Mouse (Mus musculus) G1E (cell line): ENCODE results near the gene Tmem255a.

ENCODE experiments used
- CTCF ChIP-seq: IDR thresholded peaks from 2 replicates; pipeline ENCODE4 v1.5.1; 2012; ENCODE audit warnings: low read depth, low read length, inconsistent platforms, mixed read lengths
- GATA1 ChIP-seq: IDR thresholded peaks from 2 replicates; pipeline ENCODE4 v1.6.1; 2012; ENCODE audit warnings: borderline replicate concordance, low read length, inconsistent platforms, mixed read lengths
- POLR2AphosphoS5 ChIP-seq: IDR thresholded peaks from 2 replicates; pipeline ENCODE4 v1.6.1; 2012; ENCODE audit warnings: low read depth, low read length, inconsistent platforms; ENCODE audit not compliant: insufficient replicate concordance

DNA sequence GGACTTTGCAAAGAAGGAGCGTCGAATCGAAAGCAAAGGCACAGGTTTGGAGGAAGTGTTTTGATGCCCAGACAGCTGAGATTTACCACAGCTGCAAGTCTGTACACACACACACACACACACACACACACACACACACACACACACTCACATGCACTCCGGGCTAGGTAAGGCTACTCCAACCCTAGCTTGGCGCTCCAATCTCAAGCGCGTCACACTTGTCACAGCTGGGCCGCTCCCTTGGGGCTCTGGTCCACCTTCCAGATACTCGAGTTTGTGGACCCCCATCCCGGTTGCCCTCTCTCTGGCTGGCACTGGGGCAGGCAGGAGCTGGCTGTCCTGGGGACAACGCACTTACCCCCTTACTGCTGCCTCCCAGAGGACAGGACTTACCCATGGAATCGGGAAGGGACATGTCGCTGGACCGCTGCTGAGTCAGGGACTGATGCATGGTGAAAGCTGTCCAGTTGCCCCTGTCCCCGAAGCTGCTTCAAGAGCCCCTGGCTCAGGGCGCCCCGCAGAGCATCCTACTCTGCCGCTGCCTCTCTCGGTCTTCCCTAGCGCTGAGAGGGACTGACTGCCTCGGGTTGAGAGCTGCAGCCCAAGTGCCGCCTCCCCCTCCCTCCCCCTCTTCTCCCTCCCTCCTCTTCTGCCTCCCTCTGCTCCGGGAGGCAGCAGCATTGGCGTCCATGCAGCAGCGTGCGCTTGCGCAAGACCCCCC lies at the start of gene Tmem255a:
- TF ChIP-seq CTCF: no peak
- TF ChIP-seq GATA1: no peak
- no peak for TF ChIP-seq POLR2AphosphoS5
